Mouse (Mus musculus): ENCODE measurements around the gene Dhx33. TPM values are rescaled to one million over a fixed set of nuclear protein-coding genes. Genes with fewer than 3 reads are reported as not detected.

Dhx33 gene
- total and polyA plus RNA-seq, 3 experiments = 42.6 to 49.8 TPM; not detected in 1

DNA sequence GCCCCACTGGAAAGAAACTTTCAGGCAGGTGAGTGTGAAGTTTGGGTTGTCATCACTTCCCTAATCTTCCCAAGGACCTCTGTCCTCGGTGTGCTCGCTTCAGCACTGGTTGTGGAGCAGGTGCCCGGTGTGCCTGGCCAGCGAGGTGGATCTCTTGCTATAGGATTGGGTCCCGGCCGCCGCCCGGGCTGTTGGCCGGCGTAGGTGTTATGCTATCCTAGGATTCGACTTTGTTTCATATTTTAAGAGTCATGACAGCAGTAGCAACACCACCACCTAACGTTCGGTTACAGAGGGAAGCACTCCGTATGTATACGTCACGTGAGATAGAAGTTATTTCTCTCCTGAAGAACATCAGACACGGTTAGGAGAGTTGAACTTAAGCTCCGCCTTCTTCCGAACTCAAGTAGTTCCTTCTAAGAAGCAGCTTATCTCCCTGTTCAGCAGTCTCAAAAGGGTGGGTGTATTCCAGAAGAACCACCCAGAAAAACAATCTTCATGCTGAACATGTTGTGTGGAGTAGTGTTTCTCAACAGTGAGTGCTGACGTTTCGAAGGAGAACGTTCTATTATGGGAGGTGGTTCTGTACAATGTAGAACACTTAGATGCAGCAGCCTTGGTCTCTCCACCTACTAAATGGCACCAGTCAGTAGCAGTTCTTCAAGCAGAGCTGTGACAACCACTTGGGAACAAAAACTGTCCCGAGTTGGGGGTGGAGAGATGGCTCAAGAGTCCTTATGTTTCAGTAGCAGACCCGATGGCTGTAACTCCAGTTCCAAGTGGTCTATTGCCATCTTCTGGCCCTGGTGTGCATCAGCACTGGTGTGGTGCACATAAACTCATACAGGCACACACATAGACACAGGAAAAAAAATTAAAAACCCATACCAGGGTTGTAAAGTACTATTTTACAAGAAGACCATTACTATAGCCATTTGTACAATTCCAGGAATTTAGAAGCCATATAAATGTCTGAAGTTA, 33.4 kb downstream of the Dhx33 start (continued):
- TF ChIP-seq TCF12 (IDR thresholded peaks at IDR 0.05; ENCODE audit: low read depth, low read length) (peak; percentile 44; the same call in 1 of the 2 replicates), MEF2A (IDR thresholded peaks at IDR 0.05; ENCODE audit: extremely low read depth, insufficient replicate concordance, low read depth, low read length, poor library complexity, severe bottlenecking) (no peak), MYB (IDR thresholded peaks at IDR 0.05; ENCODE audit: low read depth, low read length) (peak; percentile 37; the same call in 1 of the 2 replicates), MAFK (IDR thresholded peaks at IDR 0.05; ENCODE audit: borderline replicate concordance, low read depth, low read length) (no peak), E2F4 (IDR thresholded peaks at IDR 0.05; ENCODE audit: borderline replicate concordance, low read depth, low read length) (no peak), MAX (IDR thresholded peaks at IDR 0.05; ENCODE audit: low read length) (peak; percentile 80; the same call in 1 of the 2 replicates), POLR2AphosphoS2 (IDR thresholded peaks at IDR 0.05; ENCODE audit: low read length) (0 out of 2 replicates have a peak, but pooled peaks have one; percentile 9), KAT2A (conservative IDR thresholded peaks at IDR 0.05; ENCODE audit: low read depth, low read length) (no peak), USF2 (IDR thresholded peaks at IDR 0.05; ENCODE audit: borderline replicate concordance in 1 of 2, insufficient read depth in 1 of 2, low read depth in 1 of 2, low read length in 2 of 2) (0 out of 4 replicates have a peak, but pooled peaks of 1 of the 2 experiments have one; percentile 41), GABPA (IDR thresholded peaks at IDR 0.05; ENCODE audit: low read depth, low read length) (no peak), ZC3H11A (IDR thresholded peaks at IDR 0.05; ENCODE audit: low read depth, low read length) (no peak)

DNA sequence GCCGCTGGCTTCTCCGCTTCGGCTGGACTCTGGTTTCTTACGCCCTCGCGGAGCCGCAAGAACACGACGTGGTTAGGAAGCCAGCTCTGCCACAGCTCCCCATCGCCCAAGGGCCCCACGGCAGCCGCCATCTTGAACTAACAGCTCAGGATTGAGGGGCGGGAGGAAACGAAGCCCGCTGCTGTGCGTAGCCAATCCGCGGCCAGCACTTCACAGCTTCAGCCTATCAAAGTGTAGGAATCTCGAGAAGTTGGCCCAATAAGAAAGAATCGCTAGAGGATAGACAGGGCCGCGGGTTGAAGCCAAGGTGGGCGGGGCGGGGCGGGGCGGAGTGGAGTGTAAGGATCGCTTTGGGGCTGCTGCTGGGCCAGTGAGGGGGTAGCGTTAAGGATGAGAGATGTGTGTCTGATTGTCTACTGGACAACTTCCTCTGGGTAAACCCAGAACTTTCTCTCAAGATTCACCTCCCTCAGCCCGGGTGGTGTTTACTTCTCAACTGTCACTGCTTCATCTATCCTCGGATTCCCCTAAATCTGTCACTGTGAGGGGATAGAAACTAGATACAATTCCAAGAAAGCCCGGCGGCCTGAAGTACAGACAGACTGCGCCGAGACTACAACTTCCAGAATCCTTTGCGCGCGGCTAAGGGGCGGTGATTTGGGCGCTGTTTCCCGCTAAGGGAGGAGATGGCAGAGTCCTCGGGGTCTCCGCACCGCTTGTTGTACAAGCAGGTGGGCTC, 34.2 kb downstream of the Dhx33 start, which contains the start of the genes Nup88 and Rpain:
Nup88 (minus strand) TSS at position 153 of the 739 bp plus-strand sequence.
Rpain (plus strand) TSS at position 393 of the 739 bp plus-strand sequence.
- H3K36me3 ChIP-seq (ENCODE audit: control insufficient read depth in 1 of 2, insufficient read depth in 2 of 2, low read length in 2 of 2) = peaks cover 13 to 14% of the 10 kb centered on the region in 2 experiments
- H3K27ac ChIP-seq (ENCODE audit: control insufficient read depth, low read depth, low read length) = peak within 1 kb of the TSS; percentile 92
- peaks cover 21% of the 10 kb centered on the region for H3K79me2 ChIP-seq (ENCODE audit: control insufficient read depth, insufficient read depth, low read length, poor library complexity)
- H3K9ac ChIP-seq (ENCODE audit: control insufficient read depth, low read depth, low read length, poor library complexity, severe bottlenecking) = peak within 1 kb of the TSS; percentile 87
- no peaks in the 10 kb centered on the region for H3K9me3 ChIP-seq (replicated peaks; ENCODE audit: insufficient read depth, low read length)
- H3K4me3 ChIP-seq (ENCODE audit: control insufficient read depth in 1 of 2, insufficient read depth in 1 of 2, low read depth in 2 of 2, low read length in 2 of 2) = peak within 1 kb of the TSS; percentile 81 to 91
- peaks cover 4 to 10% of the 10 kb centered on the region in 2 experiments; a peak in 3 of 4 replicates for H3K4me1 ChIP-seq (ENCODE audit: control insufficient read depth in 1 of 2, insufficient read depth in 2 of 2, low read length in 2 of 2)
- H3K27me3 ChIP-seq (ENCODE audit: control insufficient read depth in 1 of 2, insufficient read depth in 2 of 2, low read length in 2 of 2) = no peaks in the 10 kb centered on the region
- peak; percentile 100 for DNase-seq (ENCODE audit: low read depth, low spot score)
- TF ChIP-seq NELFE (IDR thresholded peaks at IDR 0.05; ENCODE audit: low read depth, low read length) (peak; percentile 96), EP300 (IDR thresholded peaks at IDR 0.05; ENCODE audit: low read depth in 1 of 2, low read length in 2 of 2) (peak in 1 of 2 experiments; percentile 20; a peak in 1 of 4 replicates), CHD1 (IDR thresholded peaks at IDR 0.05; ENCODE audit: low read depth, low read length) (0 out of 2 replicates have a peak, but pooled peaks have one; percentile 42), RAD21 (IDR thresholded peaks at IDR 0.05; ENCODE audit: low read depth, low read length) (no peak), ETS1 (IDR thresholded peaks at IDR 0.05; ENCODE audit: low read depth, low read length) (peak; percentile 3; the same call in 1 of the 2 replicates), GABPA (IDR thresholded peaks at IDR 0.05; ENCODE audit: low read depth, low read length) (no peak), CHD2 (IDR thresholded peaks at IDR 0.05; ENCODE audit: low read length) (peak; percentile 74), KAT2A (conservative IDR thresholded peaks at IDR 0.05; ENCODE audit: low read depth, low read length) (peak; percentile 72; the same call in 1 of the 2 replicates), RCOR1 (IDR thresholded peaks at IDR 0.05; ENCODE audit: low read depth, low read length) (no peak), HCFC1 (IDR thresholded peaks at IDR 0.05; ENCODE audit: low read depth, low read length) (peak; percentile 91), ZMIZ1 (IDR thresholded peaks at IDR 0.05; ENCODE audit: low read depth, low read length) (peak; percentile 96), MAZ (IDR thresholded peaks at IDR 0.05; ENCODE audit: low read depth, low read length) (peak; percentile 49; the same call in 1 of the 2 replicates), ELF1 (IDR thresholded peaks at IDR 0.05; ENCODE audit: low read depth, low read length) (peak; percentile 52; the same call in 1 of the 2 replicates), TCF12 (IDR thresholded peaks at IDR 0.05; ENCODE audit: low read depth, low read length) (peak; percentile 78), USF1 (IDR thresholded peaks at IDR 0.05; ENCODE audit: low read depth, low read length) (no peak), USF2 (IDR thresholded peaks at IDR 0.05; ENCODE audit: borderline replicate concordance in 1 of 2, insufficient read depth in 1 of 2, low read depth in 1 of 2, low read length in 2 of 2) (no peak), MAX (IDR thresholded peaks at IDR 0.05; ENCODE audit: low read length) (peak; percentile 37; the same call in 1 of the 2 replicates), GATA1 (IDR thresholded peaks at IDR 0.05; ENCODE audit: low read depth, low read length) (peak; percentile 76), NRF1 (IDR thresholded peaks at IDR 0.05; ENCODE audit: insufficient read depth, low read depth, low read length, poor library complexity, severe bottlenecking) (0 out of 2 replicates have a peak, but pooled peaks have one; percentile 29), POLR2A (IDR thresholded peaks at IDR 0.05; ENCODE audit: control insufficient read depth in 1 of 2, insufficient read depth in 1 of 2, low read depth in 1 of 2, low read length in 2 of 2, poor library complexity in 1 of 2) (peak; percentile 91 to 93), E2F4 (IDR thresholded peaks at IDR 0.05; ENCODE audit: borderline replicate concordance, low read depth, low read length) (peak; percentile 11; the same call in 1 of the 2 replicates), MYC (IDR thresholded peaks at IDR 0.05; ENCODE audit: low read depth, low read length) (no peak), TBP (IDR thresholded peaks at IDR 0.05; ENCODE audit: low read depth, low read length) (peak; percentile 91)

Data from MEL (cell line).